Mouse (Mus musculus) neural tube, embryonic 14.5 days (tissue): ENCODE results near the gene Cygb. TPM values are rescaled to one million over a fixed set of nuclear protein-coding genes. Genes with fewer than 3 reads are reported as not detected.
"Not testable (repeated sequence)": the region's sequence is repeated elsewhere in the genome, so short reads cannot be mapped to it uniquely, and the experiment has no call there.

ENCODE experiments used
- ATAC-seq: fragments of 200-750 bp; cut with Nextera tagmentation; 2 replicates; pipeline ENCODE4 v1.8.0; 2017; ENCODE audit warnings: low read depth, mild to moderate bottlenecking, moderate TSS enrichment, moderate library complexity
- H3K27ac ChIP-seq: fragments of 300-500 bp; sonication (generic); 2 replicates; pipeline ENCODE4 v1.5.1; 2014; ENCODE audit warnings: low read depth, mild to moderate bottlenecking, control low read depth, low read length, moderate library complexity, mixed read lengths
- H3K27me3 ChIP-seq: fragments of 300-500 bp; sonication (generic); 2 replicates; pipeline ENCODE4 v1.6.1; 2014; ENCODE audit warnings: low read length; ENCODE audit not compliant: control insufficient read depth, insufficient read depth
- H3K36me3 ChIP-seq: fragments of 300-500 bp; sonication (generic); 2 replicates; pipeline ENCODE4 v1.6.1; 2014; ENCODE audit warnings: low read length, mixed read lengths; ENCODE audit not compliant: control insufficient read depth, insufficient read depth
- H3K4me1 ChIP-seq: fragments of 300-500 bp; sonication (generic); 2 replicates; pipeline ENCODE4 v1.6.1; 2014; ENCODE audit warnings: low read length; ENCODE audit not compliant: control insufficient read depth, insufficient read depth
- H3K4me2 ChIP-seq: fragments of 300-500 bp; sonication (generic); 2 replicates; pipeline ENCODE4 v1.6.1; 2014; ENCODE audit warnings: mild to moderate bottlenecking, low read depth, low read length, control low read depth
- H3K4me3 ChIP-seq: fragments of 300-500 bp; sonication (generic); 2 replicates; pipeline ENCODE4 v1.5.1; 2014; ENCODE audit warnings: low read depth, low read length, control low read depth, mixed read lengths
- H3K9ac ChIP-seq: fragments of 300-500 bp; sonication (generic); replicated peaks from 2 replicates; pipeline ENCODE4 v1.6.1; 2014; ENCODE audit warnings: low read depth, mild to moderate bottlenecking, control low read depth, low read length, mixed read lengths
- H3K9me3 ChIP-seq: fragments of 300-500 bp; sonication (generic); 2 replicates; pipeline ENCODE4 v1.6.1; 2016; ENCODE audit warnings: low read length; ENCODE audit not compliant: control insufficient read depth
- WGBS: fragments of 180-500 bp; shearing (Covaris S2); extraction: QIAGEN DNeasy Blood & Tissue Kit; methylation state at CpG from one replicate; pipeline ENCODE4 v1.1.7; 2014; 5-methylcytosine and 5-hydroxymethylcytosine counted together
- polyA plus RNA-seq: library from polyadenylated mRNA; unstranded; fragments of >200 nt; fragmentation: Nextera tagmentation; extraction: Ambion mirVana; gene quantifications from 2 replicates; pipeline ENCODE4 v1.2.1, GENCODE M21; 2014

Cygb gene
- polyA plus RNA-seq, 1 experiment from 2014 or later = 29.1 TPM

- Histone ChIP-seq H3K9me3 (no peaks in the 10 kb centered on the region), H3K9ac (peak overlapping the region; percentile 16; the same call in 1 of the 2 replicates), H3K4me3 (no peak overlapping the region), H3K4me2 (no peak overlapping the region), H3K4me1 (peaks cover 23% of the 10 kb centered on the region), H3K36me3 (peaks cover 19% of the 10 kb centered on the region), H3K27me3 (no peaks in the 10 kb centered on the region), H3K27ac (0 out of 2 replicates have a peak overlapping the region, but pooled peaks have one; percentile 10)
- no peak for ATAC-seq
- 48% methylated on average over 13 of the region's 13 CpGs for WGBS
Measured at GRCm38 (mm10) chr11:116669787-116670365, 15.8 kb upstream of the Cygb start.

- Histone ChIP-seq H3K4me3 (no peak overlapping the region), H3K36me3 (peaks cover 14% of the 10 kb centered on the region), H3K9me3 (no peaks in the 10 kb centered on the region), H3K9ac (peak overlapping the region; percentile 16; the same call in 1 of the 2 replicates), H3K27ac (0 out of 2 replicates have a peak overlapping the region, but pooled peaks have one; percentile 10), H3K4me1 (peaks cover 23% of the 10 kb centered on the region), H3K4me2 (no peak overlapping the region), H3K27me3 (no peaks in the 10 kb centered on the region)
- WGBS = 43% methylated on average over 5 of the region's 5 CpGs
- no peak for ATAC-seq
Measured at GRCm38 (mm10) chr11:116669316-116669715, 15.2 kb upstream of the Cygb start.

GRCm38 (mm10) chr11:116668839-116669238 lies 14.7 kb upstream of the Cygb start:
- Histone ChIP-seq H3K27me3 (no peaks in the 10 kb centered on the region), H3K4me2 (no peak overlapping the region), H3K4me3 (no peak overlapping the region), H3K9me3 (no peaks in the 10 kb centered on the region), H3K4me1 (peaks cover 27% of the 10 kb centered on the region), H3K9ac (no peak overlapping the region), H3K27ac (no peak overlapping the region), H3K36me3 (peaks cover 9% of the 10 kb centered on the region)
- ATAC-seq = no peak
- 34% methylated on average over 7 of the region's 7 CpGs for WGBS

GRCm38 (mm10) chr11:116668381-116668825 lies 14.3 kb upstream of the Cygb start:
- Histone ChIP-seq H3K36me3 (peaks cover 5% of the 10 kb centered on the region), H3K4me3 (no peak overlapping the region), H3K4me1 (peaks cover 32% of the 10 kb centered on the region), H3K27me3 (no peaks in the 10 kb centered on the region), H3K9me3 (no peaks in the 10 kb centered on the region), H3K4me2 (no peak overlapping the region), H3K27ac (no peak overlapping the region), H3K9ac (no peak overlapping the region)
- no peak for ATAC-seq
- 83% methylated on average over 10 of the region's 10 CpGs for WGBS

GRCm38 (mm10) chr11:116667930-116668329 lies 13.8 kb upstream of the Cygb start:
- H3K9ac ChIP-seq = no peak overlapping the region
- no peak overlapping the region for H3K4me2 ChIP-seq
- H3K9me3 ChIP-seq = no peaks in the 10 kb centered on the region
- no peak overlapping the region for H3K27ac ChIP-seq
- 82% methylated on average over 8 of the region's 8 CpGs for WGBS
- H3K4me3 ChIP-seq = no peak overlapping the region
- no peak for ATAC-seq
- no peaks in the 10 kb centered on the region for H3K27me3 ChIP-seq
- 0 out of 2 replicates have a peak, but pooled peaks cover under 1% of the 10 kb centered on the region for H3K36me3 ChIP-seq
- H3K4me1 ChIP-seq = peaks cover 31% of the 10 kb centered on the region

- H3K27me3 ChIP-seq = not testable (repeated sequence)
- 84% methylated on average over 3 of the region's 5 CpGs for WGBS
- peaks cover 35% of the 10 kb centered on the region for H3K4me1 ChIP-seq
Measured at GRCm38 (mm10) chr11:116667012-116667411, 12.9 kb upstream of the Cygb start.

GRCm38 (mm10) chr11:116666566-116666965 lies 12.5 kb upstream of the Cygb start:
- ATAC-seq = no peak
- H3K4me1 ChIP-seq = peaks cover 39% of the 10 kb centered on the region
- WGBS = 78% methylated on average over 9 of the region's 9 CpGs
- no peak overlapping the region for H3K9ac ChIP-seq
- H3K4me2 ChIP-seq = no peak overlapping the region
- H3K27ac ChIP-seq = no peak overlapping the region
- H3K4me3 ChIP-seq = no peak overlapping the region
- no peaks in the 10 kb centered on the region for H3K9me3 ChIP-seq
- H3K36me3 ChIP-seq = no peaks in the 10 kb centered on the region
- H3K27me3 ChIP-seq = no peaks in the 10 kb centered on the region

More at GRCm38 (mm10) chr11:116667012-116667411, 12.9 kb upstream of the Cygb start:
- ATAC-seq, H3K9ac ChIP-seq, H3K36me3 ChIP-seq, H3K4me2 ChIP-seq, H3K9me3 ChIP-seq, H3K27ac ChIP-seq, H3K4me3 ChIP-seq: not testable (repeated sequence)

GRCm38 (mm10) chr11:116665289-116665688 lies 11.2 kb upstream of the Cygb start:
- no peaks in the 10 kb centered on the region for H3K9me3 ChIP-seq

GRCm38 (mm10) chr11:116661948-116662377 lies 7.8 kb upstream of the Cygb start:
- Histone ChIP-seq H3K4me3 (no peak overlapping the region), H3K9me3 (no peaks in the 10 kb centered on the region), H3K4me1 (peaks cover 51% of the 10 kb centered on the region), H3K9ac (peak overlapping the region; percentile 22; the same call in 1 of the 2 replicates), H3K36me3 (no peaks in the 10 kb centered on the region), H3K27me3 (no peaks in the 10 kb centered on the region), H3K27ac (peak overlapping the region; percentile 79), H3K4me2 (peak overlapping the region; percentile 15; the same call in 1 of the 2 replicates)
- 30% methylated on average over 8 of the region's 8 CpGs for WGBS
- ATAC-seq = 0 out of 2 replicates have a peak, but pooled peaks have one; percentile 7

More at GRCm38 (mm10) chr11:116665289-116665688, 11.2 kb upstream of the Cygb start:
- no peak overlapping the region for H3K9ac ChIP-seq
- no peak overlapping the region for H3K27ac ChIP-seq
- no peak overlapping the region for H3K4me3 ChIP-seq
- no peaks in the 10 kb centered on the region for H3K36me3 ChIP-seq
- WGBS = 81% methylated on average over 10 of the region's 10 CpGs
- H3K4me1 ChIP-seq = peaks cover 47% of the 10 kb centered on the region
- no peak for ATAC-seq
- H3K27me3 ChIP-seq = no peaks in the 10 kb centered on the region
- no peak overlapping the region for H3K4me2 ChIP-seq
